Mouse (Mus musculus) hindbrain, embryonic 13.5 days (tissue): ENCODE measurements around the gene Ssr2. TPM values are rescaled to one million over a fixed set of nuclear protein-coding genes. Genes with fewer than 3 reads are reported as not detected.

Source experiments
- ATAC-seq: fragments of 200-750 bp; cut with Nextera tagmentation; 2 replicates; pipeline ENCODE4 v1.8.0; 2017; ENCODE audit warnings: moderate TSS enrichment; ENCODE audit not compliant: low FRiP score
- H3K27ac ChIP-seq: fragments of 300-500 bp; sonication (generic); 2 replicates; pipeline ENCODE4 v1.5.1; 2015; ENCODE audit warnings: inconsistent platforms, mild to moderate bottlenecking, moderate library complexity
- H3K27me3 ChIP-seq: fragments of 300-500 bp; sonication (generic); 2 replicates; pipeline ENCODE4 v1.6.1; 2015; ENCODE audit warnings: mild to moderate bottlenecking, inconsistent platforms
- H3K36me3 ChIP-seq: fragments of 300-500 bp; sonication (generic); 2 replicates; pipeline ENCODE4 v1.6.1; 2015; ENCODE audit warnings: mild to moderate bottlenecking, inconsistent platforms
- H3K4me1 ChIP-seq: fragments of 300-500 bp; sonication (generic); replicated peaks from 2 replicates; pipeline ENCODE4 v1.6.1; 2015; ENCODE audit warnings: inconsistent platforms
- H3K4me2 ChIP-seq: fragments of 300-500 bp; sonication (generic); 2 replicates; pipeline ENCODE4 v1.6.1; 2015; ENCODE audit warnings: inconsistent platforms, mild to moderate bottlenecking, moderate library complexity
- H3K4me3 ChIP-seq: fragments of 300-500 bp; sonication (generic); 2 replicates; pipeline ENCODE4 v1.5.1; 2015; ENCODE audit warnings: mild to moderate bottlenecking, inconsistent platforms
- H3K9ac ChIP-seq: fragments of 300-500 bp; sonication (generic); 2 replicates; pipeline ENCODE4 v1.6.1; 2015; ENCODE audit warnings: mild to moderate bottlenecking, inconsistent platforms
- H3K9me3 ChIP-seq: fragments of 300-500 bp; sonication (generic); 2 replicates; pipeline ENCODE4 v1.6.1; 2016; ENCODE audit warnings: inconsistent platforms
- WGBS: fragments of 180-500 bp; shearing (Covaris S2); methylation state at CpG from one replicate; pipeline ENCODE4 v1.1.7; 2015; 5-methylcytosine and 5-hydroxymethylcytosine counted together
- polyA plus RNA-seq: library from polyadenylated mRNA; unstranded; fragments of >200 nt; fragmentation: Nextera tagmentation; extraction: Ambion mirVana; gene quantifications from 2 replicates; pipeline ENCODE4 v1.2.1, GENCODE M21; 2015

Ssr2 gene
- polyA plus RNA-seq, 1 experiment from 2014 or later, result 154 TPM

GRCm38 (mm10) chr3:88615902-88616391, 40.3 kb downstream of the Ssr2 start:
- no peak for ATAC-seq
- WGBS, result 47% methylated on average over 9 of the region's 9 CpGs
- peaks cover 28% of the 10 kb centered on the region for H3K4me1 ChIP-seq
- H3K9ac ChIP-seq, result peak overlapping the region; percentile 35; the same call in 1 of the 2 replicates
- no peaks in the 10 kb centered on the region for H3K27me3 ChIP-seq
- H3K9me3 ChIP-seq, result no peaks in the 10 kb centered on the region
- H3K4me3 ChIP-seq, result no peak overlapping the region
- 0 out of 2 replicates have a peak overlapping the region, but pooled peaks have one; percentile 2 for H3K4me2 ChIP-seq
- 0 out of 2 replicates have a peak overlapping the region, but pooled peaks have one; percentile 23 for H3K27ac ChIP-seq
- no peaks in the 10 kb centered on the region for H3K36me3 ChIP-seq

- H3K9me3 ChIP-seq, result no peaks in the 10 kb centered on the region
- no peak for ATAC-seq
- no peak overlapping the region for H3K4me3 ChIP-seq
- no peaks in the 10 kb centered on the region for H3K36me3 ChIP-seq
- H3K9ac ChIP-seq, result 0 out of 2 replicates have a peak overlapping the region, but pooled peaks have one; percentile 35
- 80% methylated on average over 3 of the region's 3 CpGs for WGBS
- 0 out of 2 replicates have a peak overlapping the region, but pooled peaks have one; percentile 2 for H3K4me2 ChIP-seq
- H3K27ac ChIP-seq, result no peak overlapping the region
- peaks cover 28% of the 10 kb centered on the region for H3K4me1 ChIP-seq
- no peaks in the 10 kb centered on the region for H3K27me3 ChIP-seq
These were observed 41.4 kb downstream of the Ssr2 start for GRCm38 (mm10) chr3:88616951-88617500.

- Histone ChIP-seq H3K9me3 (no peaks in the 10 kb centered on the region), H3K9ac (no peak overlapping the region), H3K36me3 (no peaks in the 10 kb centered on the region), H3K27me3 (no peaks in the 10 kb centered on the region), H3K4me1 (peaks cover 28% of the 10 kb centered on the region), H3K27ac (no peak overlapping the region), H3K4me2 (no peak overlapping the region), H3K4me3 (no peak overlapping the region)
- 78% methylated on average over 8 of the region's 8 CpGs for WGBS
- no peak for ATAC-seq
These were observed 42.6 kb downstream of the Ssr2 start for GRCm38 (mm10) chr3:88618074-88618871.

DNA sequence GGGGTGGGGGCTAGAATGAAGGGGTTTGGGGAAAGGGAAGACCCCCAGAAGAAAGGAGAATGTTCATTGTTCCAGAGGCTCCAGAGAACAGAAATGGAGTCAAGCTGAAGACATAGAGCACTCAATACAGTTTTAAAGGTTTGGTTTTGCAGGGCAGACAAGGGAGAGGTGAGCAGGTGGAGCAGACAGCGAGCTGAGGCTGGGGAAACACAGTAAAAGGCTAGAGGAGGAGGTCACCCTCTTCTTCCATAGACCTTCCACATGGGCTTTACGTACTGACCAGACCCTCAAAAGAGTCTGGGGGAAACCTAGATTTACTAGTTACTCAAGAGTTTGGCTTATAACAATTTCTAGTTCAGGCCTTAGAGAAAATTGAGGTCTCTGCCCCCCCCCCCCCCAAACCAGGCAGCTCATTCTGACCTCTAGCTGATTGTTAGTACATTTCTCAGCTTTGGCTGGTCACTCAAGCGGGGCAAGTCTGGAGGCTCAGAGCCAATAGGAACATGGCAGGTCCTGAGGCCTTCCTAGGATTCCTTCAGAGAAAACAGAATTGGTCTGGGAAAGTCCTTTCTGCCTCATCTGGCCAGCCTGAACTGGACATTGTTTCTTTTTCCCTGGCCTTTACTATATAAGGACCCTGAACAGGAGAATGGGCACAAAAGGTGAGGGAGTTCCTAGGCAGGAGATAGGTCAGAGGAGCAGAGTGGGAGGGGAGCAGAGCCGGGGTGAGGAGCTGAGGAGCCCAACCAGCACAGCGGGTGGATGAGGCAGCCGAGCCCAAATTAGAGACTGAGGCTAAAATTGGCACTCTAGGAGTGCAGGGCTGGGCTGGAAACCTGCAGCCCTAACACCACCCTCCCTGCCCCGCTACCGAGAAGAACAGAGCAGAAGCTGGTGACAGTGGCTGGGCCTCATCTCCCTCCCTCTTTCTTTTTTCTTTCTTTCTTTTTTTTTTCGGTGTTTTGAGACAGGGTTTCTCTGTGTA, 43.7 kb downstream of the Ssr2 start:
- ATAC-seq, result no peak
- 47% methylated on average over 8 of the region's 9 CpGs for WGBS
- Histone ChIP-seq H3K27ac (no peak overlapping the region), H3K9me3 (no peaks in the 10 kb centered on the region), H3K4me2 (no peak overlapping the region), H3K4me1 (peaks cover 38% of the 10 kb centered on the region), H3K9ac (no peak overlapping the region), H3K4me3 (no peak overlapping the region), H3K36me3 (no peaks in the 10 kb centered on the region), H3K27me3 (no peaks in the 10 kb centered on the region)

GRCm38 (mm10) chr3:88620146-88620991, 44.7 kb downstream of the Ssr2 start:
- Histone ChIP-seq H3K9ac (peak overlapping the region; percentile 99), H3K27ac (peak overlapping the region; percentile 98), H3K4me3 (peak overlapping the region; percentile 92), H3K27me3 (no peaks in the 10 kb centered on the region), H3K36me3 (0 out of 2 replicates have a peak, but pooled peaks cover 4% of the 10 kb centered on the region), H3K4me1 (peaks cover 47% of the 10 kb centered on the region), H3K4me2 (peak overlapping the region; percentile 82), H3K9me3 (no peaks in the 10 kb centered on the region)
- 14% methylated on average over 15 of the region's 15 CpGs for WGBS
- no peak for ATAC-seq

- Histone ChIP-seq H3K9ac (peak overlapping the region; percentile 99), H3K27me3 (no peaks in the 10 kb centered on the region), H3K36me3 (peaks cover 5% of the 10 kb centered on the region; the same call in 1 of the 2 replicates), H3K4me3 (peak overlapping the region; percentile 92), H3K9me3 (no peaks in the 10 kb centered on the region), H3K27ac (peak overlapping the region; percentile 98), H3K4me1 (peaks cover 48% of the 10 kb centered on the region), H3K4me2 (peak overlapping the region; percentile 82)
- WGBS, result 0% methylated on average over 59 of the region's 64 CpGs
- peak; percentile 72 for ATAC-seq
These were observed 45.4 kb downstream of the Ssr2 start for GRCm38 (mm10) chr3:88620992-88621536.

DNA sequence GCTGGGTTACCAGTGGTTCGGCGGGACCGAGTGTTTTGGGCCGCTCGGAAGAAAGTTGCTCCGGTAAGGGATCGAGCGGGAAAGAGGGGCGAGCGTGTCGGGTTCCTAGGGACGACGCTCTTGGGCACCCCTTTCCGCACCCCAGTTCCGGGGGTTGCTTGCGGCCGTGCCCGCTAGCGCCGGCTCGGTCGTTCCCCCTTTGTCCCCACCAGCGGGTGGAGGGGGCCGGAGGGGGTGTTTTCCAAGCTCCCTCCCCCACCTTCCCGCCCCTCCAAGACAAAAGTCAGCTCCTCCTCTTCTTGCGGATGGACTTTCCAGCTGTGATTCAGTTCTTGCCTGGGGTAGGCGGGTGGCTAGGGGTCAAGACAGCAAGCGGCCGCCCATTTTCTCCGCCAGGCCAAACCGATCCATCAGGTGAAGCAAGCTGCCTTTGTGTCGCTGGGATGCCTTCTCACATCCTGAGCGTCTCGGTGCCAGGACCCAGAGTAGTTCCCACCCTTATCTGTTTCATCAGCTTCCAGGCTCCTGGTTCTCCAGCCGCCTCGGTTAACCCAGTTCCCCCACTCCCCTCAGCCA, 45.9 kb downstream of the Ssr2 start:
- under 1% methylated on average over 34 of the region's 36 CpGs for WGBS
- Histone ChIP-seq H3K4me2 (peak overlapping the region; percentile 82), H3K9me3 (no peaks in the 10 kb centered on the region), H3K4me3 (peak overlapping the region; percentile 92), H3K27ac (peak overlapping the region; percentile 98), H3K9ac (peak overlapping the region; percentile 99), H3K36me3 (peaks cover 9% of the 10 kb centered on the region; the same call in 1 of the 2 replicates), H3K27me3 (no peaks in the 10 kb centered on the region), H3K4me1 (peaks cover 48% of the 10 kb centered on the region)
- peak; percentile 40; the same call in 1 of the 2 replicates for ATAC-seq

DNA sequence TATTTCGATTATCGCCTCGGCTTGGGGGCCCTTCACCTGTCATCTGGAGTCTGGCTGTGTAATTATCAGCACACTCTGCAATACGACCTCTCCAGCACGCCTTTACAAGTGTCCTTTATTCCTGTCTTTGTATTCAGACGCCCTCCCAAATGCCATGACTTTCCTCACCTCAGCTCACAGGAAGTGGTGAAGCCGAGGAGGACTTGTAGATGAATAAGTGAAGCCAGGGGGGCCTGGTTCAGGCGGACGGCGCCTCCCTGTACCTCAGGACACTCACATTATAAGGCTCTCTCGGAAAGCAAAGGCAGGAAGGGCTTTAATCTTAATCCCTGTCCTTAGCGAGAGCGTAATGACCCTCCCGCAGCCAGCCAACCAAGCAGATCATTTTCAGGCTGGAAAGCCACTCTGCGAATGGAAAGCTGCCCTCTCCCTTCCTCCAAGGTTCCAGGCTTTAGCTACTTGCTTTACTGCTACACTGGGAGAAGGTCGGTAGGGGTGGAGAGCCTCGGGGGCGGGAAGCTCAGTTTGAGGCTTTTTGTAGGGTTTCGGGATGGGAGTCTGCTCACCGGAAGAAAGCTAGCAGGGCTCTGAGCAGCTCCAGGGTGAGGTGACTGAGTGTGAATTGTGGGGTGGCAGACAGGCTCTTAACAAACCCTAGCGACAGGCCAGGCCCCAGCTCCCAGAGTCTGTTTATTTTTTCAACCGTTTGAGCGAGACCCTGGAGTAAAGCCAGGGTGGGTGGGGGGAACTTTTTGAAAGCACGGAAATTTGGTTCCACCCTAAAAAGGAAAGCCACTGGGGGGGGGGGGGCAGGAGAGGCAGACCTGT, 46.7 kb downstream of the Ssr2 start:
- H3K4me1 ChIP-seq, result peaks cover 53% of the 10 kb centered on the region
- no peaks in the 10 kb centered on the region for H3K27me3 ChIP-seq
- H3K4me2 ChIP-seq, result peak overlapping the region; percentile 82
- H3K9me3 ChIP-seq, result no peaks in the 10 kb centered on the region
- under 1% methylated on average over 24 of the region's 24 CpGs for WGBS
- peaks cover 10% of the 10 kb centered on the region; the same call in 1 of the 2 replicates for H3K36me3 ChIP-seq
- peak overlapping the region; percentile 99 for H3K9ac ChIP-seq
- ATAC-seq, result no peak
- peak overlapping the region; percentile 98 for H3K27ac ChIP-seq
- H3K4me3 ChIP-seq, result peak overlapping the region; percentile 92

- no peaks in the 10 kb centered on the region for H3K27me3 ChIP-seq
- H3K4me1 ChIP-seq, result peaks cover 57% of the 10 kb centered on the region
- peaks cover 14% of the 10 kb centered on the region; the same call in 1 of the 2 replicates for H3K36me3 ChIP-seq
- H3K4me3 ChIP-seq, result peak overlapping the region; percentile 92
- H3K9me3 ChIP-seq, result no peaks in the 10 kb centered on the region
- peak overlapping the region; percentile 99 for H3K9ac ChIP-seq
- H3K4me2 ChIP-seq, result peak overlapping the region; percentile 82
- H3K27ac ChIP-seq, result peak overlapping the region; percentile 98
- ATAC-seq, result no peak
- WGBS, result 0% methylated on average over 5 of the region's 6 CpGs
These were observed 47.3 kb downstream of the Ssr2 start for GRCm38 (mm10) chr3:88622941-88623345.
